Mouse (Mus musculus) gastrocnemius, adult 8-10 months (tissue): ENCODE data around the gene Ssr4. TPM values are rescaled to one million over a fixed set of nuclear protein-coding genes. Genes with fewer than 3 reads are reported as not detected.

Experiments
- DNase-seq, 2 experiments: peaks; one replicate each; pipeline ENCODE4 v3.0.0; 2022; ENCODE audit warnings: low spot score in 2 of 2
- total RNA-seq, 4 experiments: library from RNA; stranded (reverse); gene quantifications; 2 replicates each; pipeline ENCODE4 v1.2.4; 2022

Gene Ssr4
- total RNA-seq, 4 experiments from 2014 or later: 79.3 to 97.7 (median 86.9) TPM

GRCm38 (mm10) chrX:73805814-73806213 lies 19.0 kb downstream of the Ssr4 start:
- no peak for DNase-seq

DNA sequence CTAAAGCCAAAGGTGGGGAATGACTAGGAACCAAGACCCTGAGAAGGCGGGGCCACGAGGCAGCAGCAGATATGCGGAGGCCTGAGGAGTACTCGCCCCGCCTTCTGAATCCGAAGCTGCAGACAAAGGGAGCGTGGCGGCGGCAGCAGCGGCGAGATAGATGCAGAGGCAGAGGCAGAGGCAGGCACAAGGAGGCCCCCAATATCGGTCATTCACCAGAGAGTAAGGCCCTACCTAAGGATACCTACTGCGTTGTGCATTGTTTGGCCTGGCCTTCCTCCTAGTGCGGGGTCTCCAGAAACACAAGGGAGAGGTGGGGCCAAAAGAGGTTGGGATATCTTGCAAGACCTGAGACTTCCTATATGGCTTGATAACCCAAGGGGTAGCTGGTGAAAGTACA lies 28.2 kb downstream of the Ssr4 start:
- no peak for DNase-seq

GRCm38 (mm10) chrX:73816596-73817314 lies 29.9 kb downstream of the Ssr4 start:
- DNase-seq: no peak

DNA sequence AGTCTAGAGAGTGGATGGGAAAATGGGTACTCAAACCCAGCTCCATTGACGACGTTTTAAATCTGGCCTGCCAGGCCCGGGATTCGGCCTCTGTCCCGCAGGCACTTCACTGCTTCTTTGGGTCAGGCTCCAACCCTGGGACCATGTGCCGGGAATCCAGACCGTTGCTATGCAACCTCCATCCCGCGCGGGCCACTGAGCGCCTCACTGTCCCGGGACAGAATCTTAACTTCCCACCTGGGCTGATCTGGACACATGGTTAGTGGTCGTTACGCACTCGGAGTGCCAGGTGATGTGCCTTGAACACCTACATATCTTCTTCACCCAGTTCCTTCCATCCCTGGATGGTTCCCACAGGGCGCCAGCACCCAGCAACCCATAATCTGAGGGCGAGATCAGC lies 36.9 kb downstream of the Ssr4 start:
- DNase-seq: no peak

- DNase-seq: peak; percentile 2 to 8
Measured at GRCm38 (mm10) chrX:73824185-73825151, 37.6 kb downstream of the Ssr4 start, which contains the start of gene Pdzd4. Pdzd4 (minus strand) TSS chrX:73824969.

DNA sequence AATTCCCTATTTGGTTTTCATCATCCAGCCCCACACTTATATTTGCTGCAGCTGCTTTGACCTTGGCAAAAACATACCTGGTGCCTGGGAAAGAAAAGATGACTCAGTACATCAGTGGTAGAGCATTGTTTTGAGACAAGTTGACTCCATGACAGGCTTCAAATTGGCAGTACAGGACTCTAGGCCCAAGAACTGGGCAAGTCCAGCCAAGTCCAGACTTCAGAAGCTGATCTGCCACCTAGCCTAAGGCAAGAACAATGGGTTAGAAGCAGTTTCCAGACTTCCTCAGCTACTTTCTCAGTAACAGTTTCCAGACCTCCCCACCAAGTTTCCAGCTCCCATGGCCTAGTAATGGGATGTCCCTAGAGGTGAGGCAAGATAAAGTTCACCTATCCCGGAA lies 48.9 kb downstream of the Ssr4 start:
- DNase-seq: no peak

- no peak for DNase-seq
Measured at GRCm38 (mm10) chrX:73836691-73837090, 49.9 kb downstream of the Ssr4 start.

Other genes with a start within 250 kb of the Ssr4 start
- gene Dusp9, start 147.6 kb upstream of the Ssr4 start, total RNA-seq: not detected
- 10 to 100 TPM in 2 of 4 experiments, 1 to 10 TPM in 2; 7.8 to 10.8 (median 10.2) TPM for gene Pnck, start 126.9 kb upstream of the Ssr4 start, total RNA-seq
- 100 to 1,000 TPM in 3 of 4 experiments, 10 to 100 TPM in 1; 95.0 to 131 (median 122) TPM for gene Slc6a8, start 113.9 kb upstream of the Ssr4 start, total RNA-seq
- gene Bcap31, start 70.9 kb upstream of the Ssr4 start, total RNA-seq: 10 to 100 TPM; 51.3 to 65.3 (median 61.4) TPM
- gene Abcd1, start 70.4 kb upstream of the Ssr4 start, total RNA-seq: 10 to 100 TPM; 16.6 to 20.5 (median 19.7) TPM
- gene Plxnb3, start 29.9 kb upstream of the Ssr4 start, total RNA-seq: under 1 TPM; 0.24 to 0.70 (median 0.39) TPM
- gene Srpk3, start 12.6 kb upstream of the Ssr4 start, total RNA-seq: 10 to 100 TPM; 30.4 to 34.6 (median 32.5) TPM
- gene Idh3g, start 131 bp upstream of the Ssr4 start, total RNA-seq: 100 to 1,000 TPM; 347 to 391 (median 361) TPM
- gene Pdzd4, start 37.9 kb downstream of the Ssr4 start, total RNA-seq: 1 to 10 TPM in 1 of 4 experiments, under 1 TPM in 3; 0.44 to 1.0 (median 0.81) TPM
- not detected for gene Avpr2, start 105.1 kb downstream of the Ssr4 start, total RNA-seq
- 1 to 10 TPM; 1.7 to 3.1 (median 2.6) TPM for gene L1cam, start 109.1 kb downstream of the Ssr4 start, total RNA-seq
- 1 to 10 TPM in 1 of 4 experiments, under 1 TPM in 3; 0.22 to 1.1 (median 0.57) TPM for gene Arhgap4, start 134.8 kb downstream of the Ssr4 start, total RNA-seq
- 10 to 100 TPM; 46.6 to 61.8 (median 47.7) TPM for gene Naa10, start 134.9 kb downstream of the Ssr4 start, total RNA-seq
- gene Renbp, start 143.8 kb downstream of the Ssr4 start, total RNA-seq: 1 to 10 TPM in 3 of 4 experiments, under 1 TPM in 1; 0.87 to 2.3 (median 1.5) TPM
- 10 to 100 TPM; 29.8 to 34.0 (median 32.0) TPM for gene Hcfc1, start 179.3 kb downstream of the Ssr4 start, total RNA-seq
- gene Irak1, start 236.9 kb downstream of the Ssr4 start, total RNA-seq: 10 to 100 TPM; 34.9 to 39.0 (median 37.5) TPM